Mouse (Mus musculus): ENCODE data around the gene Gga2.

Gga2 gene

GRCm38 (mm10) chr7:122000396-122000795 is 20.6 kb downstream of the Gga2 start:
- no peak for DNase-seq (ENCODE audit: low read depth)

DNA sequence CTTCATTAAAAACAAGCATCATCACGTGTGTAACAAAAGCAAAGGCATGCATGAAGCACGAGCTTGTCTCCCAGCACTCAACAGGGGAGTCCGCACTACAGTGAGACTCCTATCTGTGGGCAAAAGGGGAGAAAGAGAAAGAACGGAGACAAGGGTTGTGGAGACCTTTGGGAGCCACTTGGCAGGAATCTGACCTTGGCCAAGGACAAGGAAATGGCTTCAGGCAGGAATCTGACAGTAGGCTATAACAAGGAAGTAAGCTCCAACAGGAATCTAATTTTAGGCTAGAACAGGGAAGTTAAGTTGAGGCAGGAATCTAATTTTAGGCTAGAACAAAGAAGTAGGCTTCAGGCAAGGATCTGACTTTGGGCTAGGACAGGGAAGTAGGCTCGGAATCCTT is 25.1 kb downstream of the Gga2 start:
- no peak for DNase-seq (ENCODE audit: low read depth)

- peak; percentile 94 for DNase-seq (ENCODE audit: low read depth)
Observed at GRCm38 (mm10) chr7:121981307-121981871, 39.6 kb downstream of the Gga2 start, which contains the start of gene Cog7. Gene Cog7 (minus strand): TSS chr7:121981711.

GRCm38 (mm10) chr7:121975031-121975430 is 46.0 kb downstream of the Gga2 start:
- DNase-seq (ENCODE audit: low read depth), result peak; percentile 70

GRCm38 (mm10) chr7:121971698-121972097 is 49.3 kb downstream of the Gga2 start:
- DNase-seq (ENCODE audit: low read depth), result no peak

DNA sequence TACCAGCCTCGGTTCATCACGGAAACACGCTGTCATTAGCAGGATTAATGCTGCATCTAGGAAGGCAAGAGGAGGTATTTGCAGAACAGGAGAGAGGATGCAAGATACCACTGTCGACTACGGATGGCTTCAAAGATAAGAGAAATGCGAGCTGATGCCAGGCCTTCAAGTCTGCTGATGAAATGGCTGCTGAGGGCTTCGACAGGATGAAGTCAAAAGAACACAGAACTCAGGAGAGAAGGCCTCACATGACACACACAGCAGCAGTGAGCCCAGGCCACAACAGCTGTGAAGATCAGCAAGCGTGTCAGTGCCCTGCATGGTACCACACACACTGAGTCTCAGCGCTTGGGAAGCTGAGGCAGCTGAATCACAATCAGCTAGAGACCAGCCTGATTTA is 50.8 kb downstream of the Gga2 start:
- no peak for DNase-seq (ENCODE audit: low read depth)

DNA sequence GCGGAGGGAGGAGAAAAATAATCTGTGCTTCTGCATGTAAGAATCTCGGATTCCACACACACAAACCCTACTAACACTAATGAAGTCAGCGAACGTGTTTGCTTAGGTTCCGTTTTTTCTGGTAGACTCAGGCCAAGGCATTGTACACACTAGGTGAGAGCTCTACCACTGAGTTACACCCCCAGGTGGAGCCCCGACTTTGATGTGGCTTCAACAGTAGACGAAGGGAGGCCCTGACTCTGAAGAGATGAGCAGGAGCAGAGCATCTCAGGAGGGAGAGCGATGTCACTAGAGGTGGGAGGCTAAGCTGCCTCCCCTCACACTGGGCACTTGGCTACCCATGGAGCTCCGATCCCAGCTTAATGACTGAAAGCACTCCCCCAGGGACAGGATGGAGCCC is 52.2 kb downstream of the Gga2 start:
- no peak for DNase-seq (ENCODE audit: low read depth)

DNA sequence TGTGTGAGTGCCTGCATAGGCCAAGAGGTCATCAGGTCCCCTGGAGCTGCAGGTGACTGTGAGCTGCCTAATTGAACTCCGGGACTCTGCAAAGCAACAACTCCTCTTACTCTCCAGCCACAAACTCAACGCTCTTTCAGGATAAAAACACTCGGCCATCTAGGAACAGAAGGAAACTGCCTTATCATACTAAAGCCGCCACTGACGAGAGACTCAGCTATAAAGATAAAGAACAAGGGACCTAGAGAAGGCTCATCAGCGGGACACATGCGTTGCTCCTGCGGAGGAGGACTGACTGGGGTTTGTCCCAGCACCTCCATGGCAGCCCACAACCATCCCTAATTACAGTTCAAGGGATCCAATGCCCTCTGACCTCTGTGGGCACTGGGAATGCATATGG is 52.8 kb downstream of the Gga2 start:
- DNase-seq (ENCODE audit: low read depth), result no peak

GRCm38 (mm10) chr7:121966169-121966568 is 54.9 kb downstream of the Gga2 start:
- DNase-seq (ENCODE audit: low read depth), result no peak

- peak; percentile 80 for DNase-seq (ENCODE audit: low read depth)
Observed at GRCm38 (mm10) chr7:121963883-121964398, 57.1 kb downstream of the Gga2 start.

GRCm38 (mm10) chr7:121962571-121962959 is 58.5 kb downstream of the Gga2 start:
- no peak for DNase-seq (ENCODE audit: low read depth)

- no peak for DNase-seq (ENCODE audit: low read depth)
Observed at GRCm38 (mm10) chr7:121961913-121962570, 59.0 kb downstream of the Gga2 start.

DNA sequence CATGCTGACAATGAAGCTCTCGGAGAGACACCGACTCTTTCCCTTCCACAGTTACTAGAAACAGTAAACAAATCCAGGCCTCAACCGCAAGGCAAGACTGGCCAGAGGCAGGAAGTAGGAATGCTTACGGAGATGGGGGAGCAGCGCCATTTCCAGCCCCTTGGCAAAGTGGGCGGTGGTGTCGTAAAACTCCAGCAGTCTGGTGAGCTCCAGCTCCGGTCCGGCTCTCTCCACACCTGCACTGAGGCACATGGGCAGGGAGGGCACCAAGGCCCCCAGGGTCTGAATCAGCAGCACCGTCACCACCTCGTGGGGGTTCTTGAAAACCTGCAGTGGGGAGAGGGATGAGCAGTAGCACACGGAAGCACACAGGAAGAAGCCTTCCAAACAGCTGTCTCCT is 65.2 kb downstream of the Gga2 start:
- no peak for DNase-seq (ENCODE audit: low read depth)

- no peak for DNase-seq (ENCODE audit: low read depth)
Observed at GRCm38 (mm10) chr7:121954891-121955669, 65.9 kb downstream of the Gga2 start.

- no peak for DNase-seq (ENCODE audit: low read depth)
Observed at GRCm38 (mm10) chr7:121947513-121947912, 73.5 kb downstream of the Gga2 start.

- no peak for DNase-seq (ENCODE audit: low read depth)
Observed at GRCm38 (mm10) chr7:121946196-121946595, 74.8 kb downstream of the Gga2 start.

DNA sequence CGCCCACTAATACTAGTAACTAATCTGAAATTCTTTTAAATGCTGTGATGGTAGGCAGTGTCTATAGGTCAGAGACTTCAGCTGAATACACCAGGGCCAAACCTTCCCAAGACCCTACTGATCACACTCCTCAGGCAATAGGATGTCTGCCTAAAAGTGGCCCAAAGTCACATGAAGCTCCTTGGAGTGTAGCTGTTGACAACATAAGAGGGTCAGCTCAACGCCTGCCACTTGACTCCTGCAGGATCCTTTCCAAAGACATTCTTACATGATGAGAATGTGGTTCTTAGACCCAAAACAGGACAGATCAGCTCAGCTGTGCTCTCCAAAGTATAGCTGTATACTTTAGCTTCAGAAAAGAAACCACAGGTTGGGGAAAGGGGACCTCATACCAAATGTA is 78.7 kb downstream of the Gga2 start:
- no peak for DNase-seq (ENCODE audit: low read depth)

- DNase-seq (ENCODE audit: low read depth), result no peak
Observed at GRCm38 (mm10) chr7:121941640-121942039, 79.4 kb downstream of the Gga2 start.

DNA sequence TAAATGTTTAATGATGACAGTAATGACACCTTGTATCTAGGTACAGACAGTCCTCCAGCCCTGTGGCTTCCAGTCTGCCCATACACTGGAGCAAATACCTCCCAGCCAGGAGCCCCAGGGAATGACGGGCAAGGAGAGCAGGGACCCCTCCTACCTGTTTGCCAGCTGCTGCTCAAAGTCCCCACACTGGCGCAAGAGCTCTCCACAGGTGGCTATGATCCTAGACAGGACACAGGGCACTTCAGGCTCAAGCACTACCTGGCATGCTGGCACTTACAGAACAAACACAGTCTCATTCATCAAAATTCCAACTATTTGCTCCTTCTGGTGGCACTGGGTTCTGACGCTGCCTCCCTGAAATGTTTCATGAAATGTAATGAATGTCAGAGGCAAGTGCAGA is 80.0 kb downstream of the Gga2 start:
- no peak for DNase-seq (ENCODE audit: low read depth)

GRCm38 (mm10) chr7:121939729-121940128 is 81.3 kb downstream of the Gga2 start:
- DNase-seq (ENCODE audit: low read depth), result no peak

DNA sequence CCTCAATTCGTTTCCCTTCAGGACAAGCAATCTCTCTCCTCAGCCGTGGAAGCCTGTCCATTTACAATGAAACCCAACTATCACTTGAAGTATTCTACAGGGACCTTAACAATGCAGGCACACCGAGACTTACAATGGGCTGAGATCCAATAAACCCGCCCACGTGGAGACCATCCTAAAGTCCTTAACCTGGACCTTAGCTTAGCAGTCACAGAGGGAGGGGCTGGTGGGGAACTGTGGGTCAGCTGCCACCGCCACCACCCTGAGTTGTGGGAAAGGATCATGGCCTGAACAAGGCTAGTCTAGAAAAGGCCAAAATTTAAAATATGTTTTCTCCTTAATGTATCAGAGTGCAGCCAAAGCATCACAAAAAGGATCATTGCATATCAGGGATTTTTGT is 81.8 kb downstream of the Gga2 start:
- DNase-seq (ENCODE audit: low read depth), result no peak

GRCm38 (mm10) chr7:121938124-121938891 is 82.7 kb downstream of the Gga2 start:
- DNase-seq (ENCODE audit: low read depth), result no peak

Data from NIH3T3 (cell line).